Mouse (Mus musculus) midbrain, embryonic 11.5 days (tissue): Measurements from ENCODE around the gene Tnfsf14. TPM values are rescaled to one million over a fixed set of nuclear protein-coding genes. Genes with fewer than 3 reads are reported as not detected.

Experiments used
- ATAC-seq: fragments of 200-750 bp; cut with Nextera tagmentation; 2 replicates; pipeline ENCODE4 v1.8.0; 2017; ENCODE audit warnings: moderate TSS enrichment, moderate library complexity; ENCODE audit not compliant: low FRiP score
- DNase-seq: peaks from one replicate; pipeline ENCODE4 v3.0.0; 2015; ENCODE audit warnings: low spot score; ENCODE audit errors: missing footprints
- H3K27ac ChIP-seq: fragments of 300-500 bp; sonication (generic); 2 replicates; pipeline ENCODE4 v1.5.1; 2014; ENCODE audit warnings: low read depth, low read length
- H3K27me3 ChIP-seq: fragments of 300-500 bp; sonication (generic); 2 replicates; pipeline ENCODE4 v1.6.1; 2014; ENCODE audit warnings: mild to moderate bottlenecking, low read length, moderate library complexity, mixed read lengths; ENCODE audit not compliant: control insufficient read depth, insufficient read depth
- H3K36me3 ChIP-seq: fragments of 300-500 bp; sonication (generic); 2 replicates; pipeline ENCODE4 v1.6.1; 2014; ENCODE audit warnings: mild to moderate bottlenecking, low read length, moderate library complexity, mixed read lengths; ENCODE audit not compliant: control insufficient read depth, insufficient read depth
- H3K4me1 ChIP-seq: fragments of 300-500 bp; sonication (generic); 2 replicates; pipeline ENCODE4 v1.6.1; 2014; ENCODE audit warnings: low read length; ENCODE audit not compliant: control insufficient read depth, insufficient read depth
- H3K4me2 ChIP-seq: fragments of 300-500 bp; sonication (generic); 2 replicates; pipeline ENCODE4 v1.6.1; 2014; ENCODE audit warnings: mild to moderate bottlenecking, moderate library complexity
- H3K4me3 ChIP-seq: fragments of 300-500 bp; sonication (generic); 2 replicates; pipeline ENCODE4 v1.5.1; 2014; ENCODE audit warnings: low read depth, low read length
- H3K9ac ChIP-seq: fragments of 300-500 bp; sonication (generic); 2 replicates; pipeline ENCODE4 v1.6.1; 2014; ENCODE audit warnings: low read length
- H3K9me3 ChIP-seq: fragments of 300-500 bp; sonication (generic); 2 replicates; pipeline ENCODE4 v1.6.1; 2016; ENCODE audit warnings: low read length; ENCODE audit not compliant: control insufficient read depth
- WGBS: fragments of 180-500 bp; shearing (Covaris S2); extraction: QIAGEN DNeasy Blood & Tissue Kit; methylation state at CpG from one replicate; pipeline ENCODE4 v1.1.7; 2014; 5-methylcytosine and 5-hydroxymethylcytosine counted together
- polyA plus RNA-seq: library from polyadenylated mRNA; unstranded; fragments of >200 nt; fragmentation: Nextera tagmentation; extraction: Ambion mirVana; gene quantifications from 2 replicates; pipeline ENCODE4 v1.2.1, GENCODE M21; 2014

The Tnfsf14 gene
- polyA plus RNA-seq, 1 experiment from 2014 or later: 0.07 TPM

DNA sequence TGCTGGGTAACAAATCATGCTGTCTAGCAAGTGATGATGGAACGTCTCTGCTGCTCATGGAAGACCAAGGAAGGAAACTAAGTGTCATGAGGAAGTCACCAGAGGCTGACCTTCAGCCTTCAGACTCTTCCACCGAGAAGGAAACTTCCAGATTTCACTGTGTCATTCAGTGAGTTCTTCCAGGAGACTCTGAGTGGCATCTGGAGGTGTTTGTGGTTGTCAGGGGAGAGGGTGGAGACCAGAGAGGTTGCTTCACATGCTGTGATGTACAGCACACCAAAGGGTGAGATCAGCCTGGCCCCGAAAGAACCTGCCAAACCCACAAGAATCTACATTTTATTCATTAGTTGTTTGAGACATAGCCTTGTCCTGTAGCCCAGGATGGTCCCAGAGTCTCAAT lies 11.1 kb downstream of the Tnfsf14 start:
- WGBS: 79% methylated on average over 3 of the region's 3 CpGs
- DNase-seq: no peak

DNA sequence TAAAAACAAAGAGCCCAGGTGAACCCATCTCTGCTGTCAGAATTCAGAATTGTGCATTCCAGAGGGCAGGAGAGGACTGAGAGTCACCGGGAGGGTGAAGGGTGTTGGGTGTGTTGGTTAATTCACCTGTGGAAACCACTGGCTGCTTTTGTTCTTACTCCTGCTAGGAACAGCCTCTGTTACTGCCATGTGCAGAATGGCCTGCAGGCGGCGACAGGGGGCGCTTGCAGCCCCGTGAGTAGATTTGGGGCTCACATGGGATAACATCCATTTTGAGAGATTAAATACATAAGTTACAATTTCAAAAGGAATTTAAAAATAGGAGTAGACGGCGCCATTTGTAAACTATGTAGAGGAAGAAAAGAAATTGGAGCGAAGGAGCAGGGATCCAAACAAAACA lies 13.6 kb downstream of the Tnfsf14 start:
- DNase-seq (no peak), ATAC-seq (no peak)
- Histone ChIP-seq H3K4me1 (no peaks in the 10 kb centered on the region), H3K4me3 (no peak overlapping the region), H3K27ac (no peak overlapping the region), H3K9me3 (no peaks in the 10 kb centered on the region), H3K27me3 (no peaks in the 10 kb centered on the region), H3K36me3 (no peaks in the 10 kb centered on the region), H3K4me2 (no peak overlapping the region), H3K9ac (no peak overlapping the region)
- 29% methylated on average over 8 of the region's 8 CpGs for WGBS

More for the DNA sequence above, 11.1 kb downstream of the Tnfsf14 start:
- Histone ChIP-seq H3K36me3 (no peaks in the 10 kb centered on the region), H3K9me3 (no peaks in the 10 kb centered on the region), H3K9ac (no peak overlapping the region), H3K4me2 (no peak overlapping the region), H3K4me1 (no peaks in the 10 kb centered on the region), H3K27ac (no peak overlapping the region), H3K27me3 (no peaks in the 10 kb centered on the region), H3K4me3 (no peak overlapping the region)
- ATAC-seq: no peak

DNA sequence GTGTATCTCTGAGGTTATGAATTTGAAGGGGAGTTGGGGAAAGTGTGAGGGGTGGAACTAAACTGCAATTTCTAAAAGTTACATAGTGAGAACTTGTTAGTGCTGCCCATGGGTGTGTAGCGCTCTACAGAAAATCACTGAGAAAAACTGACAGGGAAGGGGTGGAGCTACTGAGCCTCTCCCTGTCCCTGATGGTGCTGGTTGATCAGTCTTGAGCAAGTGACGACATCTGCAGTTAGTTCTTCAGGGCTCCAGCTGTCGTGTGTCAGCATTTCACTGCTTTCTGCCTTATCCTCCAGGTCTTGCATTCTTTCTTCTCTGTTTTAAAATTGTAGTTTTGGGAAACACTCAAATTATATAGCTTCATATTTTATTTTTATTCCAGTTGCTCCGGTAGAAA lies 20.6 kb downstream of the Tnfsf14 start:
- Histone ChIP-seq H3K9me3 (no peaks in the 10 kb centered on the region), H3K4me1 (no peaks in the 10 kb centered on the region), H3K27me3 (no peaks in the 10 kb centered on the region), H3K4me3 (no peak overlapping the region), H3K36me3 (no peaks in the 10 kb centered on the region), H3K4me2 (no peak overlapping the region), H3K27ac (no peak overlapping the region), H3K9ac (no peak overlapping the region)
- ATAC-seq (no peak), DNase-seq (no peak)
- 78% methylated on average over 4 of the region's 4 CpGs for WGBS

DNA sequence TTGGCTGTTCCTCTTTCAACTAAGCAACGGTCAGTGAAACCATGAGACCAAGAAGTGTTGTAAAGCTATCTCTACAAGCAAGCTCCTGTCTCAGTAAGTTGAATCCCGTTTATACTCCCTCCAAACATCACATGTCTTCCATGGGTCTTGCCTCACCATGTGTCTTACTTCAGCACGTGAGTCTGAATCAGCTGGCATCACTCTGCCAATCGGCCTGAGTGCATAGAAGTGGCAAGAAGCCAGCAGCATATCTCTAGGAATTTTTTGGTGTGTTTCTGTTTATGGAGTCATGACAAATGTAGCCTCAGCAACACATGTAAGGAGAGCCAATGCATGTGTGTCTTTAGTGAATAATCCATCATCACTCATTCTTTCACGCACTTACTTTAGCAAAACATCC lies 21.6 kb downstream of the Tnfsf14 start:
- 82% methylated on average over 5 of the region's 5 CpGs for WGBS
- ATAC-seq: no peak

DNA sequence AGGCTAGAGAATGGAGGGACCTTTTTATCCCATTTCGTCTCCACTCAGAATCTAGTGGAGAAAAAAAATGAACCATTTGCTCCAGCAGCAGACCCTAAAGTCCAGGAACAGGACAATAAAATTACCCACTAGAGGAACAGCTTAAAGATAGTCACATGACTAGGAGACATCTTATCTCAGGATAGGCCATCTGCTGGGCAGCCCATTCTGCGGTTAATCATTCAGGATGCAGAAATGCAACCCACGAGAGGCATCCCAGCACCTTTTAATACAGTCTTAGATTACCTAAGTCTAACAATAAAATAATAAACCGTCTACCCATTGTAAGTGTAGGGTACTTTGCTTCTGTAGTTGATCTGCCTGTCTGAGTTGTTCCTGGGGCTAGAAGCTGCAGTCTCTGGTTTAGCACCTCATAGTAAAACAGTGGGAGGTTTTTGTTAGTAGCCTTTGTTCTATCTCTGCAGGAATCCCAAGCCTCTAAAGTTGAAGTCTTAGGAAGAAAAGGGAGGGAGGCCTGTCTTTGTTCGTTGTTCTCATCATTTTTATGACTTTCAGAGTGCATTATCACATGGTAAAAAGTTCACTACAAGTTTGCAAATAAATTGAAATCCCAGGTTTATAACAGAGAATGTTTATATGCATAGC lies 23.2 kb downstream of the Tnfsf14 start:
- Histone ChIP-seq H3K4me3 (no peak overlapping the region), H3K4me1 (no peaks in the 10 kb centered on the region), H3K27me3 (no peaks in the 10 kb centered on the region), H3K9me3 (no peaks in the 10 kb centered on the region), H3K27ac (no peak overlapping the region), H3K4me2 (no peak overlapping the region), H3K36me3 (no peaks in the 10 kb centered on the region), H3K9ac (no peak overlapping the region)
- no peak for DNase-seq
- 57% methylated on average over 5 of the region's 5 CpGs for WGBS
- no peak for ATAC-seq

More for the DNA sequence above, 21.6 kb downstream of the Tnfsf14 start:
- Histone ChIP-seq H3K36me3 (no peaks in the 10 kb centered on the region), H3K9ac (no peak overlapping the region), H3K27ac (no peak overlapping the region), H3K4me1 (no peaks in the 10 kb centered on the region), H3K4me2 (no peak overlapping the region), H3K9me3 (no peaks in the 10 kb centered on the region), H3K27me3 (no peaks in the 10 kb centered on the region), H3K4me3 (no peak overlapping the region)
- no peak for DNase-seq

DNA sequence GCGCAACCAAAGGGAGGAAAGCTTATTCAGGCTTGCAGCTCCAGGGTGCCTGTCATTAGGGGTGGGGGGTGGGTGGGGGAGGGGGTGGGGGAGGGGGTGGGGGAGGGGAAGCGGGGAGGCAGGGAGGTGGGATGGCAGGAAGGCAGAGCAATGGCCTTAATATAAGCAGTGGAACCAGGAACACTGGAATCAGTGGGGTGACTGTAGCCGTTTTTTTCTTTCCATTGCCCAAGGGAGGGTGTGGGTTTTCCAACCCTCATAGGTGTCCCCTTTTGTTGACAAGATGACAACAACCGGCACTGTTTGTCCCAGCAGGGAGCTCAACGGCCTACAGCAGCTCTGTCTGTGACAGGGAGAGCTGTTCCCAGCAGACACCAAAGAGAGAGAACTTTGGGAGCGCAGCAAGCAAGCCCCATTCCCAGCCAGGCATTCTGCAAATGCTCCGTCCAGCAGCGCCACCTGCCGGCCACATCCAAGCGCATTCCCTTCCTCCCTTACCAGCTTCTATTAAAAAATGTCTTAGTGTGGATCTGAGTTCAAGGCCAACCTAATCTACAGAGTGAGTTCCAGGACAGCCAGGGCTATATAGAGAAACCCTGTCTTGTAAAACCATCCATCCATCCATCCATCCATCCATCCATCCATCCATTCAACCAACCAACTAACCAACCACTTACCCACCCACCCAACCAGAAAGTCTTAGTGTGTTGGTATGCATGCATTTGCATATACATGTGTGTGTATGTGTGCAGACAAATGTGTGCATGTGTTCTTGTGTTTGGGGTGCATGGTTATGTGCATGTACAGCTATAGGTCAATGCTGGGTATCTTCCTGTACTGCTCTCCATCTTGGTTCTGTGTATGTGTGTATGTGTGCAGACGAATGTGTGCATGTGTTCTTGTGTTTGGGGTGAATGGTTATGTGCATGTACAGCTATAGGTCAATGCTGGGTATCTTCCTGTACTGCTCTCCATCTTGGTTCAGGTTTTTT lies 26.9 kb downstream of the Tnfsf14 start:
- no peaks in the 10 kb centered on the region for H3K4me1 ChIP-seq
- no peak overlapping the region for H3K4me2 ChIP-seq
- no peak overlapping the region for H3K27ac ChIP-seq
- no peaks in the 10 kb centered on the region for H3K9me3 ChIP-seq
- H3K36me3 ChIP-seq: no peaks in the 10 kb centered on the region
- no peak overlapping the region for H3K9ac ChIP-seq
- DNase-seq (peak; percentile 100), ATAC-seq (peak; percentile 84)
- WGBS: 12% methylated on average over 10 of the region's 11 CpGs
- no peaks in the 10 kb centered on the region for H3K27me3 ChIP-seq
- no peak overlapping the region for H3K4me3 ChIP-seq

DNA sequence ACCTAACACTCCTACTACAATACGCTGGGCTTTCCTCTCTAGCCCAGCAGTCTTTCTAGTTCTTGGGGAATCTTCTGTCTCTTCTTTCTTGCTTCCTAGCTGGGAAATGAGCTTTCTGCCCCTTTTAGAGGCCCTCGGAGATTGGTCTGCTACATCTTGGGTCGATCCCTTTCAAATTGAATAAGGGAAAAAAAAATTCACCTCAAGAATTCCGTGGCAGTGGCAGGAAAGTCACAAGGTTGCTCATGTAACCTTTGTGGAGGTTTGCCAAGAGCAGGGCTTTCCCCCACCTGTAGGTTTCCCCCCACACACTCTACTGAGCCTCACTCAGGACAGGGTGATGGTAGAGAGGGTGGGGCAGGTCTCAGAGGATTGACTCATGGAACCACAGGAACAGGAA lies 40.2 kb downstream of the Tnfsf14 start:
- WGBS: 83% methylated on average over 4 of the region's 4 CpGs
- peaks cover 4% of the 10 kb centered on the region; the same call in 1 of the 2 replicates for H3K4me1 ChIP-seq

DNA sequence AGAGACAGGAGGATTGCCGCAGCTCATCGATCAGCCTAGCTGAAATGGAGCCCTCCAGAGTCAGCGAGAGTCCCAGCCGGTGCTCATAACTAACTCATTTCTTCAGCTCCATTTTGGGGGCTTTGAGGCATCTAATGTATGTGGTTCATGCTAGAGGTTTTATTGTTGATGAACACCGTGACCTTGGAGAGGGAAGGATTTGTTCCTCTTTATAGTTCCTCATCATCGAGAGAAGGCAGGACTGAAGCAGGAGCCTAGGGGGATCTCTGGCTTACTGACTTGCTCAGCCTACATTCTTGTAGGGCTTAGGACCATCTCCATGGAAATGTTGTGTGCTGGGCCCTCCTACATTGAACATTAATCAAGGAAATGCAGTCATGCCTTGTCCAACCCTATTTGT lies 41.0 kb downstream of the Tnfsf14 start:
- H3K9ac ChIP-seq: no peak overlapping the region
- H3K4me3 ChIP-seq: no peak overlapping the region
- 74% methylated on average over 6 of the region's 6 CpGs for WGBS
- no peak overlapping the region for H3K4me2 ChIP-seq
- no peaks in the 10 kb centered on the region for H3K36me3 ChIP-seq
- H3K9me3 ChIP-seq: no peaks in the 10 kb centered on the region
- no peak overlapping the region for H3K27ac ChIP-seq
- H3K4me1 ChIP-seq: peaks cover 4% of the 10 kb centered on the region; the same call in 1 of the 2 replicates
- DNase-seq (no peak), ATAC-seq (no peak)
- peaks cover 19% of the 10 kb centered on the region for H3K27me3 ChIP-seq

More for the DNA sequence above, 40.2 kb downstream of the Tnfsf14 start:
- H3K9ac ChIP-seq: no peak overlapping the region
- no peak overlapping the region for H3K4me2 ChIP-seq
- ATAC-seq (no peak), DNase-seq (no peak)
- no peaks in the 10 kb centered on the region for H3K36me3 ChIP-seq
- no peak overlapping the region for H3K4me3 ChIP-seq
- no peak overlapping the region for H3K27ac ChIP-seq
- peaks cover 13% of the 10 kb centered on the region; the same call in 1 of the 2 replicates for H3K27me3 ChIP-seq
- H3K9me3 ChIP-seq: no peaks in the 10 kb centered on the region
